Mouse (Mus musculus): ENCODE measurements around the gene LTO1.

DNA sequence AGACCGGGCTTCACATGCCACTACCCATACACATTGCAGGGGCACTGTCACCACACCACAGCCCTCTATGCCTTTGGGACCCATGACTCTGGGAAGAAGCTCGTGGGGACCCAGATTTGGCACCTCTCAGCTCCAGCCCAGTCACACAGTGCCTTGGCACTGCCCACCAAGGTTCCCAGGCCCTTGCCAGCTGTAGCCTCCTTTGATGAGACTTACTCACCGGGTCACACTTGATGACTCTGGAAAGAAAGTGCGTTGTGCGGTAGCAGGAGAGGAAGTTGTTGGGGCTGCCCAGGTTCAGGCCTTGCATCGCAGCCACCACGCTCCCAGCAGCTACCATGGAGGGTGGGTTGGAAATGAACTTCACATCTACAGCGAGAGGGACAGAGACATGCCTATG, 18.9 kb downstream of the LTO1 start:
- TF ChIP-seq CTCF (IDR thresholded peaks at IDR 0.05; ENCODE audit: insufficient read depth, low read length) (no peak), POLR2A (IDR thresholded peaks at IDR 0.05; ENCODE audit: borderline replicate concordance, extremely low read depth, low read depth, low read length) (no peak)

All from lung, adult 2 months (tissue).